Mouse (Mus musculus) embryonic facial prominence, embryonic 14.5 days (tissue): ENCODE data around the gene Gm2075. TPM values are rescaled to one million over a fixed set of nuclear protein-coding genes. Genes with fewer than 3 reads are reported as not detected.

Source experiments
- polyA plus RNA-seq: library from polyadenylated mRNA; unstranded; fragments of >200 nt; fragmentation: Nextera tagmentation; extraction: Ambion mirVana; gene quantifications from 2 replicates; pipeline ENCODE4 v1.2.1, GENCODE M21; 2014

Gene Gm2075
- polyA plus RNA-seq, 1 experiment from 2014 or later: not detected

Other genes with a start within 250 kb of the Gm2075 start
- gene Gm21319, start 236.1 kb upstream of the Gm2075 start, polyA plus RNA-seq: not detected in 2 replicates
- not detected in 2 replicates for gene Gm21936, start 216.3 kb upstream of the Gm2075 start, polyA plus RNA-seq
- gene BB287469, start 195.3 kb upstream of the Gm2075 start, polyA plus RNA-seq: not detected in 2 replicates
- gene Gm2001, start 169.5 kb upstream of the Gm2075 start, polyA plus RNA-seq: not detected in 2 replicates
- not detected in 2 replicates for gene Gm2016, start 137.8 kb upstream of the Gm2075 start, polyA plus RNA-seq
- gene Gm2022, start 116.5 kb upstream of the Gm2075 start, polyA plus RNA-seq: not detected in 2 replicates
- not detected in 2 replicates for gene Gm2035, start 92.0 kb upstream of the Gm2075 start, polyA plus RNA-seq
- not detected in 2 replicates for gene Gm2042, start 57.8 kb upstream of the Gm2075 start, polyA plus RNA-seq
- gene Gm6803, start 6.9 kb downstream of the Gm2075 start, polyA plus RNA-seq: not detected in 2 replicates
- gene Gm2056, start 15.2 kb downstream of the Gm2075 start, polyA plus RNA-seq: not detected in 2 replicates
- not detected in 2 replicates for gene Gm16368, start 71.8 kb downstream of the Gm2075 start, polyA plus RNA-seq
- not detected in 2 replicates for gene Gm10436, start 170.3 kb downstream of the Gm2075 start, polyA plus RNA-seq
- not detected in 2 replicates for gene Gm8332, start 238.3 kb downstream of the Gm2075 start, polyA plus RNA-seq